Mouse (Mus musculus): ENCODE results near the gene Mrpl18. TPM values are rescaled to one million over a fixed set of nuclear protein-coding genes. Genes with fewer than 3 reads are reported as not detected.

The Mrpl18 gene
- polyA plus RNA-seq, 2 experiments = 55.4 to 107 TPM

DNA sequence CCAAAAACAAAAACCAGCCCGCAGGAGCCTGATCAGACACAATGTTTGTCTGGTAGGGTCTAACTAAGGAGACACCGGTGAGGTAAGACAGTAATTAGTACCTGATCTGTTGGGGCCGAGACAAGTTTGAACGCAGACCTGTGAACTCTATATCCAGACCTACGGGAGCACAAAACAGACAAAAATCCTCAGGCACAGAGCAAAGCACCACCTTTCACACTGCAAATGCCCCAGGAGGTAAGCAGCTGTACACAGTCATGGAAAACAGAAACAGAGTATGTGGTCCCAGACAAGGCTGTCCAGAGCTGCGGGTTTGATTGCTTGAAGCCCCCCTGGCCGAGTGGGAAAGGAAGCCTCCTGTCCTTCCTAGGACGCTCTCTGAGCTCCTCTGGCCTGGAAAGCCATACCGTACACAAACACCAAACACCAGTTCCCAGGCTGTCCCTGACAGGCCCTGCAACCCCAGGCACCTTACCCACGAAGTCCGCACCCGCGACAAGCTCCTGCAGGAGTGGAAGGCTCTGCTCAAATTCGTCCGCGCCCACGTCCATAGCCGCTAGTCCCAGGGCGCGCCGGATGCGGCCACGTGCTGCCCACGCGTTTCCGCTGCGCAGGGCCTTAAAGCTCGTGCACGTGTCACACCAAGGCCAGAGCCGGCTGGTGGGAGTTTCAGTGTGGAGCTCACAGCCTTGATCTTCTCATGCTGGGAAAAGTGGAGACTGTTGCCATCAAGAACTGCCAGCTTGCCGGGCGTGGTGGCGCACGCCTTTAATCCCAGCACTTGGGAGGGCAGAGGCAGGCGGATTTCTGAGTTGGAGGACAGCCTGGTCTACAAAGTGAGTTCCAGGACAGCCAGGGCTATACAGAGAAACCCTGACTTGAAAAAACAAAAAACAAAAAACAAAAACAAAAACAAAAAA is 6.5 kb downstream of the Mrpl18 start, which contains the start of gene Pnldc1:
Gene Pnldc1 (minus strand): TSS at position 870 of the 920 bp plus-strand sequence.
- no peak for TF ChIP-seq EP300 (IDR thresholded peaks at IDR 0.05; ENCODE audit: low read depth)
- TF ChIP-seq CTCF (IDR thresholded peaks at IDR 0.05; ENCODE audit: low read depth) = no peak
- DNase-seq (ENCODE audit: low read depth in 3 of 3, low spot score in 3 of 3) (no peak), ATAC-seq (ENCODE audit: insufficient read depth) (no peak)
- Histone ChIP-seq H3K9ac (replicated peaks) (no peak within 1 kb of the TSS), H3K27me3 (ENCODE audit: control insufficient read depth, insufficient read depth, low read length) (no peaks in the 10 kb centered on the region), H3K36me3 (replicated peaks; ENCODE audit: control insufficient read depth, insufficient read depth, low read depth) (peaks cover 36% of the 10 kb centered on the region), H3K4me3 (ENCODE audit: insufficient read depth in 1 of 2, low read depth in 2 of 2, low read length in 2 of 2) (no peak within 1 kb of the TSS), H3K4me2 (ENCODE audit: low read depth) (no peak within 1 kb of the TSS), H3K27ac (no peak within 1 kb of the TSS), H3K4me1 (replicated peaks; ENCODE audit: control insufficient read depth in 2 of 2, insufficient read depth in 2 of 2, low read length in 1 of 2) (peaks cover 0 to under 1% of the 10 kb centered on the region in 2 experiments; a peak in 1 of 4 replicates), H3K9me3 (ENCODE audit: control insufficient read depth, low read length) (no peaks in the 10 kb centered on the region)
- 77% methylated on average over 35 of the region's 35 CpGs for WGBS (ENCODE audit: insufficient replicate concordance)

- TF ChIP-seq EP300 (IDR thresholded peaks at IDR 0.05; ENCODE audit: low read depth) (no peak), CTCF (IDR thresholded peaks at IDR 0.05; ENCODE audit: low read depth) (no peak)
- no peak overlapping the region for H3K4me3 ChIP-seq (ENCODE audit: insufficient read depth in 1 of 2, low read depth in 2 of 2, low read length in 2 of 2)
- no peak for DNase-seq (ENCODE audit: low read depth in 3 of 3, low spot score in 3 of 3)
- WGBS (ENCODE audit: insufficient replicate concordance) = 80% methylated on average over 9 of the region's 9 CpGs
- no peak overlapping the region for H3K4me2 ChIP-seq (ENCODE audit: low read depth)
- no peak overlapping the region for H3K27ac ChIP-seq
- no peaks in the 10 kb centered on the region for H3K27me3 ChIP-seq (ENCODE audit: control insufficient read depth, insufficient read depth, low read length)
- H3K9me3 ChIP-seq (ENCODE audit: control insufficient read depth, low read length) = no peaks in the 10 kb centered on the region
- no peak for ATAC-seq (ENCODE audit: insufficient read depth)
- no peaks in the 10 kb centered on the region for H3K4me1 ChIP-seq (replicated peaks; ENCODE audit: control insufficient read depth in 2 of 2, insufficient read depth in 2 of 2, low read length in 1 of 2)
- H3K36me3 ChIP-seq (replicated peaks; ENCODE audit: control insufficient read depth, insufficient read depth, low read depth) = peaks cover 8% of the 10 kb centered on the region
- no peak overlapping the region for H3K9ac ChIP-seq (replicated peaks)
Measured at GRCm38 (mm10) chr17:12906436-12906835, 9.7 kb downstream of the Mrpl18 start.

DNA sequence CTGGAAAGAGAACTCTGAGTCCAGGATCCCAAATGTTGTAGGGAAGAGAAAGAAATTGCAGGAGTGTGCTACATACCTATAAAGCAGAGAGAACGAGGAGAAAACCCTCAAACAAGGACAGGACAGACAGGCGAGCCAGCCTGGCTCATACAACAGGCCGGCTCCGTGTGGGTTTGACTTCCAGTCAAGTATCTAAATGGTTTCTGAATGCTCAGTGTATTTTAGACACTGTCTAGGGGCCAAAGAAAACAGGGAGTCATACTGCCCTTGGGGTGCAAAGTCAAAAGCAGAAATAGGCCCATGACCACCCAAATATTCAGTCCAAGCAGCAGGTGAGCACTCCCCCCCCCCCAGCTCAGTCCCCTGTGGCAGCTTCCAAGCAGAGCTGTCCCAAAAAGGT is 10.3 kb downstream of the Mrpl18 start:
- WGBS (ENCODE audit: insufficient replicate concordance) = 86% methylated on average over 4 of the region's 4 CpGs

GRCm38 (mm10) chr17:12904349-12904748 is 11.8 kb downstream of the Mrpl18 start:
- Histone ChIP-seq H3K4me1 (replicated peaks; ENCODE audit: control insufficient read depth in 2 of 2, insufficient read depth in 2 of 2, low read length in 1 of 2) (no peaks in the 10 kb centered on the region), H3K4me3 (ENCODE audit: insufficient read depth in 1 of 2, low read depth in 2 of 2, low read length in 2 of 2) (no peak overlapping the region), H3K9me3 (ENCODE audit: control insufficient read depth, low read length) (no peaks in the 10 kb centered on the region), H3K9ac (replicated peaks) (no peak overlapping the region), H3K27me3 (ENCODE audit: control insufficient read depth, insufficient read depth, low read length) (no peaks in the 10 kb centered on the region), H3K36me3 (replicated peaks; ENCODE audit: control insufficient read depth, insufficient read depth, low read depth) (no peaks in the 10 kb centered on the region; the same call in 1 of the 2 replicates), H3K4me2 (ENCODE audit: low read depth) (no peak overlapping the region), H3K27ac (no peak overlapping the region)
- WGBS (ENCODE audit: insufficient replicate concordance) = 76% methylated on average over 1 of the region's 1 CpGs
- TF ChIP-seq CTCF (IDR thresholded peaks at IDR 0.05; ENCODE audit: low read depth) = no peak
- no peak for TF ChIP-seq EP300 (IDR thresholded peaks at IDR 0.05; ENCODE audit: low read depth)
- ATAC-seq (ENCODE audit: insufficient read depth) = no peak
- DNase-seq (ENCODE audit: low read depth in 3 of 3, low spot score in 3 of 3) = no peak

More for the DNA sequence above, 10.3 kb downstream of the Mrpl18 start:
- H3K36me3 ChIP-seq (replicated peaks; ENCODE audit: control insufficient read depth, insufficient read depth, low read depth) = peaks cover 2% of the 10 kb centered on the region
- DNase-seq (ENCODE audit: low read depth in 3 of 3, low spot score in 3 of 3) = no peak
- no peak for TF ChIP-seq CTCF (IDR thresholded peaks at IDR 0.05; ENCODE audit: low read depth)
- no peak for TF ChIP-seq EP300 (IDR thresholded peaks at IDR 0.05; ENCODE audit: low read depth)
- no peak overlapping the region for H3K4me3 ChIP-seq (ENCODE audit: insufficient read depth in 1 of 2, low read depth in 2 of 2, low read length in 2 of 2)
- no peaks in the 10 kb centered on the region for H3K9me3 ChIP-seq (ENCODE audit: control insufficient read depth, low read length)
- ATAC-seq (ENCODE audit: insufficient read depth) = no peak
- no peak overlapping the region for H3K27ac ChIP-seq
- H3K4me1 ChIP-seq (replicated peaks; ENCODE audit: control insufficient read depth in 2 of 2, insufficient read depth in 2 of 2, low read length in 1 of 2) = no peaks in the 10 kb centered on the region
- H3K9ac ChIP-seq (replicated peaks) = no peak overlapping the region
- H3K27me3 ChIP-seq (ENCODE audit: control insufficient read depth, insufficient read depth, low read length) = no peaks in the 10 kb centered on the region
- H3K4me2 ChIP-seq (ENCODE audit: low read depth) = no peak overlapping the region

All from liver, embryonic 14.5 days (tissue).